ENCODE assay signal across 26 mouse cellular contexts in the genomic region with DNA sequence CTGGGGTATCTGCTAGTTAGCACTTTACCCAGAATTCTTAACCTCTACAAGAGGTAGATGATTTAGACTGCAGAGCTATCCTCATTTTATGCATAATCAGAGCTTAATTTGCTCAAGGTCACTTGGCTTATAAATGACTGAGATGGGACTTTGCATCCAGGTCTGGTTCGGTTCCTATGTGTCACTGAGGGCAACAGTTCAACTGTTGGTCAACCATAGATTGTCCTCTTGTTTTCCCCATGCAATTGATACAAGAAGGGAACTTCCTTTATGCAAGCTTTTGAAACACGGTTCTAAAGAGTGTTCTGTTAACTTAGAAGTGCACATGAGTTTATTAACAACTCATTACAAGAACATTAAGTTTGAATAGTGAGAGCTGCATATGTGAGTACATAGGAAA. TPM values are rescaled to one million over a fixed set of nuclear protein-coding genes. Genes with fewer than 3 reads are reported as not detected.
DNase-seq lines count a peak whose midpoint lies in the region; ATAC-seq and TF ChIP-seq lines count a peak whose summit lies in the region.
"Had no signal": no experiment of that assay in that cellular context is flagged by ENCODE, and none has a peak within 500 bp of the region (broad histone marks: within the 10 kb centered on the region; RNA-seq: fewer than 3 reads in every experiment).

No protein-coding gene starts in this region.

- peak overlapping the region; percentile 1; the same call in 1 of the 2 replicates for H3K4me2 ChIP-seq in liver, embryonic 16.5 days (ENCODE audit: low read depth, low read length)
- no peak overlapping the region for H3K4me2 ChIP-seq in liver, embryonic 11.5 days
- H3K4me2 ChIP-seq in lung, postnatal 0 days (replicated peaks; ENCODE audit: low read depth, low read length) = 0 out of 2 replicates have a peak overlapping the region, but pooled peaks have one; percentile 17
- H3K4me2 ChIP-seq: embryonic facial prominence, embryonic 12.5 days; forebrain, embryonic 13.5 days; forebrain, embryonic 15.5 days had no signal

- no peaks in the 10 kb centered on the region for H3K9me3 ChIP-seq in liver, embryonic 16.5 days (replicated peaks; ENCODE audit: control insufficient read depth, low read length)
- H3K9me3 ChIP-seq in liver, embryonic 11.5 days (ENCODE audit: control insufficient read depth, low read length) = no peaks in the 10 kb centered on the region
- H3K9me3 ChIP-seq in lung, postnatal 0 days (ENCODE audit: low read length) = no peaks in the 10 kb centered on the region
- H3K9me3 ChIP-seq: embryonic facial prominence, embryonic 10.5 days; embryonic facial prominence, embryonic 12.5 days; forebrain, embryonic 13.5 days; forebrain, embryonic 15.5 days; G1E had no signal

- TF ChIP-seq CTCF in lung, postnatal 0 days (IDR thresholded peaks at IDR 0.05) = no peak
- no peak for TF ChIP-seq CTCF in lung, adult 2 months (IDR thresholded peaks at IDR 0.05; ENCODE audit: insufficient read depth, low read length)

- DNase-seq in heart, adult 11 months = peak; percentile 13
- no peak for DNase-seq in heart, adult 8-10 months (ENCODE audit: low spot score)
- DNase-seq in liver, embryonic 11.5 days (ENCODE audit: low spot score) = no peak
- DNase-seq in lung, postnatal 0 days (ENCODE audit: low spot score) = no peak
- no peak for DNase-seq in lung, adult 2 months
- DNase-seq: adrenal gland, adult 8-10 months; adrenal gland, postnatal 14 days; adrenal gland, postnatal 36 days; B cell, adult 2 months; cerebellum, adult 11-12 months; cerebellum, adult 2 months; cerebellum, adult 9-10 months; cerebellum, postnatal 10 days; cerebellum, postnatal 25 days had no signal

- 38% methylated on average over 2 of the region's 2 CpGs for WGBS in liver, embryonic 16.5 days (ENCODE audit: insufficient replicate concordance)
- 63% methylated on average over 2 of the region's 2 CpGs for WGBS in liver, embryonic 11.5 days
- WGBS in lung, postnatal 0 days = 68% methylated on average over 2 of the region's 2 CpGs
- 56% methylated on average over 2 of the region's 2 CpGs for WGBS in lung, adult 2 months

- H3K4me3 ChIP-seq in liver, embryonic 16.5 days (ENCODE audit: low read depth, low read length) = no peak overlapping the region
- no peak overlapping the region for H3K4me3 ChIP-seq in liver, embryonic 11.5 days (ENCODE audit: low read depth, low read length)
- no peak overlapping the region for H3K4me3 ChIP-seq in lung, postnatal 0 days (ENCODE audit: low read depth, low read length)
- H3K4me3 ChIP-seq in lung, adult 2 months (replicated peaks; ENCODE audit: extremely low read depth, low read depth, low read length) = no peak overlapping the region
- H3K4me3 ChIP-seq: embryonic facial prominence, embryonic 10.5 days; embryonic facial prominence, embryonic 12.5 days; forebrain, embryonic 13.5 days; forebrain, embryonic 15.5 days had no signal

- H3K36me3 ChIP-seq in liver, embryonic 16.5 days (ENCODE audit: control insufficient read depth, insufficient read depth) = no peaks in the 10 kb centered on the region
- no peaks in the 10 kb centered on the region for H3K36me3 ChIP-seq in liver, embryonic 11.5 days (ENCODE audit: control insufficient read depth, insufficient read depth, low read length)
- H3K36me3 ChIP-seq in lung, postnatal 0 days (ENCODE audit: insufficient read depth, low read length) = no peaks in the 10 kb centered on the region
- H3K36me3 ChIP-seq: embryonic facial prominence, embryonic 10.5 days; embryonic facial prominence, embryonic 12.5 days; forebrain, embryonic 15.5 days; G1E had no signal

- H3K27ac ChIP-seq in liver, embryonic 16.5 days (ENCODE audit: low read length) = no peak overlapping the region
- H3K27ac ChIP-seq in liver, embryonic 11.5 days (ENCODE audit: low read depth, low read length) = no peak overlapping the region
- no peak overlapping the region for H3K27ac ChIP-seq in lung, postnatal 0 days (ENCODE audit: low read length)
- H3K27ac ChIP-seq: embryonic facial prominence, embryonic 10.5 days; embryonic facial prominence, embryonic 12.5 days; forebrain, embryonic 13.5 days; forebrain, embryonic 15.5 days had no signal

- no peaks in the 10 kb centered on the region for H3K27me3 ChIP-seq in liver, embryonic 16.5 days (ENCODE audit: control insufficient read depth, insufficient read depth, low read depth, low read length)
- no peaks in the 10 kb centered on the region for H3K27me3 ChIP-seq in liver, embryonic 11.5 days (replicated peaks; ENCODE audit: control insufficient read depth, insufficient read depth, low read length)
- no peaks in the 10 kb centered on the region for H3K27me3 ChIP-seq in lung, postnatal 0 days (replicated peaks; ENCODE audit: insufficient read depth, low read length)
- H3K27me3 ChIP-seq: CH12.LX; embryonic facial prominence, embryonic 12.5 days; forebrain, embryonic 13.5 days; forebrain, embryonic 15.5 days had no signal

- no peak for ATAC-seq in liver, embryonic 16.5 days (ENCODE audit: low read depth)
- ATAC-seq in liver, embryonic 11.5 days (replicated peaks; ENCODE audit: low FRiP score) = no peak
- ATAC-seq in lung, postnatal 0 days = no peak
- ATAC-seq: activated CD4-positive, CD25-positive, alpha-beta regulatory T cell, adult 4 months; CD4-positive, CD25-positive, alpha-beta regulatory T cell, adult 4 months; forebrain, embryonic 13.5 days; forebrain, embryonic 15.5 days; Patski had no signal

- TF ChIP-seq EP300 in lung, postnatal 0 days (IDR thresholded peaks at IDR 0.05) = no peak

- H3K4me1 ChIP-seq in liver, embryonic 16.5 days (ENCODE audit: control insufficient read depth, low read depth, low read length) = no peaks in the 10 kb centered on the region
- H3K4me1 ChIP-seq in liver, embryonic 11.5 days (replicated peaks; ENCODE audit: control insufficient read depth, insufficient read depth, low read length) = no peaks in the 10 kb centered on the region
- no peaks in the 10 kb centered on the region for H3K4me1 ChIP-seq in lung, postnatal 0 days (ENCODE audit: insufficient read depth, low read depth, low read length)
- H3K4me1 ChIP-seq in lung, adult 2 months (ENCODE audit: control insufficient read depth, insufficient read depth, low read length) = no peaks in the 10 kb centered on the region
- H3K4me1 ChIP-seq: embryonic facial prominence, embryonic 10.5 days; embryonic facial prominence, embryonic 12.5 days; forebrain, embryonic 13.5 days; forebrain, embryonic 15.5 days had no signal

- no peak overlapping the region for H3K9ac ChIP-seq in liver, embryonic 16.5 days (ENCODE audit: low read depth, low read length)
- no peak overlapping the region for H3K9ac ChIP-seq in liver, embryonic 11.5 days (ENCODE audit: low read depth, low read length)
- H3K9ac ChIP-seq in lung, postnatal 0 days (replicated peaks; ENCODE audit: low read depth) = no peak overlapping the region
- H3K9ac ChIP-seq: embryonic facial prominence, embryonic 12.5 days; forebrain, embryonic 13.5 days; forebrain, embryonic 15.5 days had no signal

- TF ChIP-seq POLR2A in lung, adult 2 months (IDR thresholded peaks at IDR 0.05; ENCODE audit: borderline replicate concordance, extremely low read depth, low read depth, low read length) = no peak

RNA-seq across cellular contexts. Expression of a gene that starts 2.9 kb away (rescaled TPM):
- total RNA-seq in heart, adult 8-10 months (2022) = not detected
- polyA plus RNA-seq in liver, embryonic 16.5 days (2015; fragmentation: Nextera tagmentation; extraction: Ambion mirVana) = 69.0 and 72.4 TPM in 2 replicates
- polyA plus RNA-seq in liver, embryonic 11.5 days (2014; fragmentation: Nextera tagmentation; extraction: Ambion mirVana) = 10.0 and 10.5 TPM in 2 replicates
- 149 and 172 TPM in 2 replicates for polyA plus RNA-seq in lung, postnatal 0 days (2015; fragmentation: Nextera tagmentation; extraction: Ambion mirVana)
- polyA plus RNA-seq in lung, adult 2 months (2012; rRNA removed) = 106 and 168 TPM in 2 replicates
- total RNA-seq: adrenal gland, adult 18-20 months had no signal
- polyA plus RNA-seq: embryonic facial prominence, embryonic 14.5 days; G1E; Patski had no signal

RNA-seq across cellular contexts. Expression of a gene that starts 43.0 kb away (rescaled TPM):
- total RNA-seq in heart, adult 8-10 months (2022) = under 1 TPM in 1 of 4 experiments, not detected in 3; 0.25 TPM
- polyA plus RNA-seq in liver, embryonic 16.5 days (2015; fragmentation: Nextera tagmentation; extraction: Ambion mirVana) = 51.6 and 55.6 TPM in 2 replicates
- 0.99 and 2.5 TPM in 2 replicates for polyA plus RNA-seq in liver, embryonic 11.5 days (2014; fragmentation: Nextera tagmentation; extraction: Ambion mirVana)
- 1.4 and 3.0 TPM in 2 replicates for polyA plus RNA-seq in lung, postnatal 0 days (2015; fragmentation: Nextera tagmentation; extraction: Ambion mirVana)
- 0.80 and 1.3 TPM in 2 replicates for polyA plus RNA-seq in lung, adult 2 months (2012; rRNA removed)

RNA-seq across cellular contexts. Expression of a gene that starts 51.0 kb away (rescaled TPM):
- total RNA-seq in heart, adult 8-10 months (2022) = 1 to 10 TPM; 5.9 to 8.2 (median 6.2) TPM
- polyA plus RNA-seq in liver, embryonic 16.5 days (2015; fragmentation: Nextera tagmentation; extraction: Ambion mirVana) = 7.9 and 8.4 TPM in 2 replicates
- polyA plus RNA-seq in liver, embryonic 11.5 days (2014; fragmentation: Nextera tagmentation; extraction: Ambion mirVana) = 18.4 and 22.7 TPM in 2 replicates
- polyA plus RNA-seq in lung, postnatal 0 days (2015; fragmentation: Nextera tagmentation; extraction: Ambion mirVana) = 20.1 and 21.3 TPM in 2 replicates
- 10.3 and 14.9 TPM in 2 replicates for polyA plus RNA-seq in lung, adult 2 months (2012; rRNA removed)

Comparison
In these comparisons a context has a peak if more than half of its experiments do, and no peak if none do; other contexts are left out.
1. RNA of a gene that starts 43.0 kb away (polyA plus RNA-seq): 51.6 to 55.6 TPM in liver, embryonic 16.5 days; 1.4 to 3.0 TPM in lung, postnatal 0 days, 0.80 to 1.3 TPM in lung, adult 2 months and 0.99 to 2.5 TPM in liver, embryonic 11.5 days; every median in the first group is over 10 times any median in the second.